Mouse (Mus musculus): Measurements from ENCODE around the gene Clip1. TPM values are rescaled to one million over a fixed set of nuclear protein-coding genes. Genes with fewer than 3 reads are reported as not detected.

The Clip1 gene
- total and polyA plus RNA-seq, 2 experiments from 2014 or later: 73.1 to 102 TPM

DNA sequence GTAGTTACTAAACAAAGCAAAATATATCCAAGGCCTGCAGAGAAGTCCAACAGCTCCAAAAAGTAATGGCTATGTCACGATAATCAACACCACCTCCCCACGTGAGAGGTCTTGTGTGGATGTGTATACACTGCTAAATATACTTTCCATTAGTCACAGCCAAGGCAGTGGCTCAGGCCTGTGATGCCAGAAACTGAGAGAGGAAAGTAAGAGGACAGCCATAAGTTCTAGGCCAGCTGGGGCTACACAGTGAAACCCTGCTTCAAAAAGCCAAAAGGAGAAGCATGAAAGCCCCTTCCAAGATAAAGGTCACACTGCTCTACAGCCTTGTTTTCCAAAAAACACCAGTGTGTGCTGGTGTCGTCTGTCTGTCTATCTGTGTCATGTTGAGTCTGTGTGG is 22.8 kb downstream of the Clip1 start:
- no peak for DNase-seq
- H3K27ac ChIP-seq (ENCODE audit: low read depth, low read length): peak overlapping the region; percentile 50; the same call in 1 of the 2 replicates
- ATAC-seq: no peak
- H3K27me3 ChIP-seq (ENCODE audit: insufficient read depth, low read length): no peaks in the 10 kb centered on the region
- H3K4me1 ChIP-seq (ENCODE audit: insufficient read depth): no peaks in the 10 kb centered on the region
- H3K4me3 ChIP-seq (ENCODE audit: low read depth, low read length): no peak overlapping the region
- 72% methylated on average over 3 of the region's 3 CpGs for WGBS
- H3K36me3 ChIP-seq (ENCODE audit: insufficient read depth): no peaks in the 10 kb centered on the region
- H3K4me2 ChIP-seq (ENCODE audit: low read depth): no peak overlapping the region
- H3K9ac ChIP-seq: no peak overlapping the region
- H3K9me3 ChIP-seq (ENCODE audit: low read length): no peaks in the 10 kb centered on the region
- TF ChIP-seq CTCF (IDR thresholded peaks at IDR 0.05; ENCODE audit: low read depth): no peak

DNA sequence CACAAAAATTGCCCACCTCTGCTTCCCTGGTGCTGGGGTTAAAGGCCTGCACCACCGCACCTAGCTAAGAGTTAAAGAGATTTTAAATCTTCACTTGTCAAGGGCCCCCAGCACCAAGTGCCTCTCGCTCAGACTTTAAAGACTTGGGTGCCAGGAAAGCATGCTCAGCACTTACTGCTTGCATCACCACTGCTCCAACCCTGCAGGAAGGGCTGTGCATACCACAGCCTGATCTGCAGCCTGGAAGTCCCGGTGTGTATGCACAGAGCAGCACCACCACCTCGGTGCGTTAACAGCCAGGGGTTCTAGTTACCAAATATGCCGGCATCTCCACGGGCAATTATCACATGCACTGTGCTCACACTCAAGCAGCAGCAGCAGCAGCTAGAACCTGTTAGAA is 26.8 kb downstream of the Clip1 start:
- Histone ChIP-seq H3K36me3 (ENCODE audit: insufficient read depth) (peaks cover 21% of the 10 kb centered on the region), H3K4me1 (ENCODE audit: insufficient read depth) (no peaks in the 10 kb centered on the region), H3K4me3 (ENCODE audit: low read depth, low read length) (no peak overlapping the region), H3K27ac (ENCODE audit: low read depth, low read length) (no peak overlapping the region), H3K9ac (no peak overlapping the region), H3K9me3 (ENCODE audit: low read length) (no peaks in the 10 kb centered on the region), H3K4me2 (ENCODE audit: low read depth) (no peak overlapping the region), H3K27me3 (ENCODE audit: insufficient read depth, low read length) (no peaks in the 10 kb centered on the region)
- no peak for DNase-seq
- no peak for TF ChIP-seq CTCF (IDR thresholded peaks at IDR 0.05; ENCODE audit: low read depth)
- ATAC-seq: no peak
- 80% methylated on average over 7 of the region's 7 CpGs for WGBS

DNA sequence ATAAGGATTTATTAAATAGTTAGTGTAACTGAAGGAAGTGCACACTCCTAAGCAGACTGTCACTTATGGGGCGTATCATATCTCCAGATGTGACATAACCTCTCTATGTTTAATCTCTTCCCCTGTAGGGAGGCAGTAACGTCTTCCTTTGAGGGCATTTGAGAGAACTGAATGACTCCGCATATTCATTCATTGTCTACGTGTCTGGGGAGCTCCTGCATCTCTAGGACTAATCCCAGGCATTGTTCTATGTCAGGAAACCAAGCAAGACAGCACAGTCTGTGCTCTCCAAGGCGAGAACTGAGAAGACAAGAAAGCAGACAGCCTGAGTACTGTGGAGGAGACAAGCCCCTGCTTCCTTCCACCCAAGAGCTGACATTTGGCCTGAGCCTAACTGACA is 29.5 kb downstream of the Clip1 start:
- Histone ChIP-seq H3K27ac (ENCODE audit: low read depth, low read length) (no peak overlapping the region), H3K4me1 (ENCODE audit: insufficient read depth) (no peaks in the 10 kb centered on the region), H3K27me3 (ENCODE audit: insufficient read depth, low read length) (no peaks in the 10 kb centered on the region), H3K9ac (no peak overlapping the region), H3K9me3 (ENCODE audit: low read length) (no peaks in the 10 kb centered on the region), H3K36me3 (ENCODE audit: insufficient read depth) (peaks cover 34% of the 10 kb centered on the region), H3K4me3 (ENCODE audit: low read depth, low read length) (no peak overlapping the region), H3K4me2 (ENCODE audit: low read depth) (no peak overlapping the region)
- no peak for TF ChIP-seq CTCF (IDR thresholded peaks at IDR 0.05; ENCODE audit: low read depth)
- ATAC-seq: no peak
- DNase-seq: no peak
- 35% methylated on average over 5 of the region's 5 CpGs for WGBS

DNA sequence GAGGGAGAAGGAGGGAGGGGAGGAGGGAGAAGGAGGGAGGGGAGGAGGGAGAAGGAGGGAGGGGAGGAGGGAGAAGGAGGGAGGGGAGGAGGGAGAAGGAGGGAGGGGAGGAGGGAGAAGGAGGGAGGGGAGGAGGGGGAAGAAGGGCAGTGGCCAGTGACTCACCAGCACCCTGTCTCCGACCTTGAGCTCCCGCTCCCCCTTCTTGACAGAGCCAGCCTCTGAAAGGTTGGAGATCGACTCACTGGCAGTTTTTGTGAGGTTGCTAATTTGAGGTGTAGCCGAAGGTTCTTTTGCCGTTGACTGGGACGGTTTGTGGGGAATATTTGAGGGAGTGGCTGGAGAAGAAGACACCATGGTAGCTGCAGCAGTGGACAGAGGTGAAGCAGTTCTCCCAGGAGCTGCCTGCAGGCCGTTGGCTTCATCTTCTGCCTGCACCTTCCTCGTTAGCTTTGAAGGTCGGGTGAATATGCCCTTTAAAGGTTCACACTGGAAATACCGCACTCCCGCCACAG is 31.1 kb downstream of the Clip1 start:
- TF ChIP-seq CTCF (IDR thresholded peaks at IDR 0.05; ENCODE audit: low read depth): no peak
- Histone ChIP-seq H3K4me3 (ENCODE audit: low read depth, low read length) (no peak overlapping the region), H3K4me2 (ENCODE audit: low read depth) (no peak overlapping the region), H3K27ac (ENCODE audit: low read depth, low read length) (no peak overlapping the region), H3K36me3 (ENCODE audit: insufficient read depth) (peaks cover 37% of the 10 kb centered on the region), H3K9me3 (ENCODE audit: low read length) (no peaks in the 10 kb centered on the region), H3K9ac (no peak overlapping the region), H3K4me1 (ENCODE audit: insufficient read depth) (no peaks in the 10 kb centered on the region), H3K27me3 (ENCODE audit: insufficient read depth, low read length) (no peaks in the 10 kb centered on the region)
- DNase-seq (no peak), ATAC-seq (no peak)
- WGBS: 87% methylated on average over 11 of the region's 11 CpGs

DNA sequence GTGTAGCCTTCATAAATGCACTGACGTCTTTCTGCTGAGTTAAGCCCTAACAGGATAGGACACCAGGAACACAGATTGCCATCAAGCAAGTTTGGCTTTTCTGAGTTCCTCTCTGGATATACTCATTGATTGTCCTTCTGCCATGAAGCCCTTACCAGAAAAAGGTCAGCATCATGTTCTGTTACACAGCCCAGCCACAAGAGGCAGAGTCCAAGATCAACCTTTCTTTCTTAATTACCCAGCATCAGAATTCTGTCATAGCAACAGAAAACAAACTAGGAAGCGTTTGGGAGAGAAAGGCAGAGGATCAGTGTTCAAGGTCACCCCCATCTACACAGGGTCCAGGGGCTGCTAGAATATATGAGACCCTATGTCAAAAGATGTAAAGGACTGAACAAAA is 33.6 kb downstream of the Clip1 start:
- ATAC-seq (no peak), DNase-seq (no peak)
- H3K36me3 ChIP-seq (ENCODE audit: insufficient read depth): peaks cover 57% of the 10 kb centered on the region
- WGBS: 68% methylated on average over 2 of the region's 2 CpGs
- H3K27ac ChIP-seq (ENCODE audit: low read depth, low read length): no peak overlapping the region; the same call in 1 of the 2 replicates
- no peaks in the 10 kb centered on the region for H3K27me3 ChIP-seq (ENCODE audit: insufficient read depth, low read length)
- TF ChIP-seq CTCF (IDR thresholded peaks at IDR 0.05; ENCODE audit: low read depth): no peak
- H3K9ac ChIP-seq: no peak overlapping the region
- H3K4me2 ChIP-seq (ENCODE audit: low read depth): no peak overlapping the region
- no peaks in the 10 kb centered on the region for H3K9me3 ChIP-seq (ENCODE audit: low read length)
- no peak overlapping the region for H3K4me3 ChIP-seq (ENCODE audit: low read depth, low read length)
- H3K4me1 ChIP-seq (ENCODE audit: insufficient read depth): no peaks in the 10 kb centered on the region

DNA sequence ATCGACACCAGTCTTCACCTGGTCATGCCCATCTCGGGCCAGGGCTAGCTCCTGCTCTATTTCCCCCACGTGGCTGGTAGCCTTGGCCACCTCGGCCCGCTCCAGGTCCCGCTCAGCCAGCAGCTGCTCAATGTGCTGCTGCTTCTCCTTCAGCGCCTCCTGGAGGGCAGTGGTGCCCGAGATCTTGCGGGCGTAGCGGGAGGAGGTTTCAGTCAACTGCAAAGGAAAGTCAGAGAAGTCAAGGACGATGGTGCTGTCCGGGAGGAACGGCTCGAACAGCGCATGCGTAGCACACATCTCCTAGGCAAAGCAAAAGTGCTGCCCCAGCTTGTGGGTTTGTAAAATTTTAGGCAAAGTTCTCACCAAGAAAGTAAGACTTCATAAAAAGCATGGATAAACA is 42.0 kb downstream of the Clip1 start:
- Histone ChIP-seq H3K9ac (no peak overlapping the region), H3K4me2 (ENCODE audit: low read depth) (no peak overlapping the region), H3K9me3 (ENCODE audit: low read length) (no peaks in the 10 kb centered on the region), H3K27ac (ENCODE audit: low read depth, low read length) (no peak overlapping the region), H3K36me3 (ENCODE audit: insufficient read depth) (peaks cover 66% of the 10 kb centered on the region), H3K4me3 (ENCODE audit: low read depth, low read length) (no peak overlapping the region), H3K27me3 (ENCODE audit: insufficient read depth, low read length) (no peaks in the 10 kb centered on the region), H3K4me1 (ENCODE audit: insufficient read depth) (no peaks in the 10 kb centered on the region)
- WGBS: 93% methylated on average over 17 of the region's 17 CpGs
- no peak for DNase-seq
- no peak for ATAC-seq
- no peak for TF ChIP-seq CTCF (IDR thresholded peaks at IDR 0.05; ENCODE audit: low read depth)

DNA sequence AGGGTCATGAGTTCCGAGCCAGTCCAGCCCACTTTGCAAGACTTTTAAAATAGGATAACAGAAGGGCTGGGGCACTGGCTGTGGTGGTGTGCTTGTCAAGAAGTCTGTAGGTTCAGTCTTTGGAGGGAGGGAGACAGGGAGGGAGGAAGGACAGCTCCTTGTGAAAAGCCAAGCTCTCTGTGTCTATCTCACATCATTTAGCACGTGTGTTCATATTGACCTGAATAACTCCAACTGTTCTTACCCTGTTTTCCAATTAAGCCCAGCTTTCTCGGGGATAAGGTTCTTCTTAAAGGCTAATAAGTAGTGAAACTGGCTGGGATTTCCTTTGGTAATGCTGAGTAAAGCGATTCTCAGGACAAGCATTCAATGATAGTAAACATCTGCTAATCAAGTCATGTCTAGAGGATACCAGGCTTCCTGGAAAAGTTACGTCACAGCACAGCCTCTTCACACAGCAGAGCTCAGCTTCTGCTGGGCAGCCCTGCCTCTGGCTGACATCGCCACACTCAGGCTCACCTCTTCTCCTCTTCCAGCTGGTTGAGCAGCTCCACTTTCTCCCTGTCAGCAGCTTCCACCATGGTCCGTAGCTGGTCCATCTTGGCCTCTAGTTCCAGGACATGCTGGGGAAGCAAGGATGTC is 43.0 kb downstream of the Clip1 start:
- H3K36me3 ChIP-seq (ENCODE audit: insufficient read depth): peaks cover 62% of the 10 kb centered on the region
- no peak for ATAC-seq
- WGBS: 88% methylated on average over 7 of the region's 7 CpGs

More for the DNA sequence above, 43.0 kb downstream of the Clip1 start:
- H3K4me3 ChIP-seq (ENCODE audit: low read depth, low read length): no peak overlapping the region
- no peak for DNase-seq
- H3K4me1 ChIP-seq (ENCODE audit: insufficient read depth): no peaks in the 10 kb centered on the region
- no peak overlapping the region for H3K9ac ChIP-seq
- H3K4me2 ChIP-seq (ENCODE audit: low read depth): no peak overlapping the region
- TF ChIP-seq CTCF (IDR thresholded peaks at IDR 0.05; ENCODE audit: low read depth): no peak
- no peak overlapping the region for H3K27ac ChIP-seq (ENCODE audit: low read depth, low read length)
- H3K27me3 ChIP-seq (ENCODE audit: insufficient read depth, low read length): no peaks in the 10 kb centered on the region
- no peaks in the 10 kb centered on the region for H3K9me3 ChIP-seq (ENCODE audit: low read length)

Measured in forebrain, postnatal 0 days (tissue).